Mouse (Mus musculus): ENCODE measurements around the gene Adh4. TPM values are rescaled to one million over a fixed set of nuclear protein-coding genes. Genes with fewer than 3 reads are reported as not detected.

Gene Adh4
- total and polyA plus RNA-seq, 3 experiments, result 0.25 TPM; not detected in 2

DNA sequence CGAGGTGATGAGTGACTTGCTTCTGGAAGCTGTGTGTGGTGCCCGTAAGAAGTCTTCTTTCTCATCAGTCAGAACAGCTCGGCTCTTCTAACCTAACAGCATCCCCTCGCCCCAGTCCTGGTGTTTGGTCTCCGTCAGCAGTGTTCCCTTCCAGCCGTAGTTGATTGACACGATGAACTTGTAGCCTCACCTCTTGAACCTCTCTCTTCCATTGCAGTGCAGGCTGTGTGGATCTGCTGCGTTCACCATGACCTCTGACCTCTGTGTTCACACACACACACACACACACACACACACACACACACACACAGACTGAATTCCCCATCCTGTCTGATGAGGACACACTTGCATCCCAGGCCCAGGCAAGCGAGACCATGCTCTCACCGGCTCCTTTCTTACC lies 36.9 kb downstream of the Adh4 start:
- peaks cover 81 to 97% of the 10 kb centered on the region in 2 experiments for H3K36me3 ChIP-seq (replicated peaks in 1 of 2; ENCODE audit: control insufficient read depth in 1 of 2, insufficient read depth in 1 of 2, low read length in 1 of 2)

DNA sequence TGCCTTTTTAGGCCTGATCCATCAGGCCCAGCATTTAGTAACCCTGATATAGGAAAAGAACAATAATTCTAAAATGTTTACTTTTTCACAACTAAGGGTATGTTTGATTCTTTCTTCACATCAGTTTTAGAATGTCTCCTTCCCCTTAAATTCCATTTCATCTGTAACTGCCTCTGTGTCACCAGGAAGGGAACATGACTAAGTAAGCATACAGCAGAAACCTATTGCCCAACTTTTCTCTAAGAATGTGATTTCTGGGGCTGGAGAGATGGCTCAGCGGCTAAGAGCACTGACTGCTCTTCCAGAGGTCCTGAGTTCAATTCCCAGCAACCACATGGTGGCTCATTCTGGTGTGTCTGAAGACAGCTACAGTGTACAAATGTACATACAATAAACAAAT lies 39.0 kb downstream of the Adh4 start:
- dilution Hi-C loops (cut with MboI; ENCODE audit: extremely low pct_ligation_motif_present, extremely low pct_unique_long_range_greater_than_20kb, low sequenced_read_pairs), result no loop called here
- H3K9ac ChIP-seq (ENCODE audit: insufficient read depth, low read depth), result no peak overlapping the region

More for the DNA sequence above, 36.9 kb downstream of the Adh4 start:
- TF ChIP-seq MAFK (IDR thresholded peaks at IDR 0.05; ENCODE audit: insufficient replicate concordance, low read length) (no peak), JUND (conservative IDR thresholded peaks at IDR 0.05; ENCODE audit: low read depth, low read length) (no peak), JUN (IDR thresholded peaks at IDR 0.05; ENCODE audit: insufficient read depth, low read depth, low read length) (no peak), USF1 (IDR thresholded peaks at IDR 0.05; ENCODE audit: low read depth, low read length) (no peak), CHD1 (IDR thresholded peaks at IDR 0.05; ENCODE audit: low read depth, low read length) (no peak), MAZ (IDR thresholded peaks at IDR 0.05; ENCODE audit: low read depth, low read length) (no peak), HCFC1 (IDR thresholded peaks at IDR 0.05; ENCODE audit: low read depth, low read length) (no peak)
- no peaks in the 10 kb centered on the region for H3K9me3 ChIP-seq (replicated peaks; ENCODE audit: low read length)
- H3K4me1 ChIP-seq (ENCODE audit: control insufficient read depth in 1 of 2, insufficient read depth in 2 of 2), result 0 out of 4 replicates have a peak, but pooled peaks cover 0 to 3% of the 10 kb centered on the region in 2 experiments
- H3K9ac ChIP-seq (ENCODE audit: insufficient read depth, low read depth), result no peak overlapping the region
- no peak for DNase-seq (ENCODE audit: extremely low read depth)
- in situ Hi-C loops (cut with MboI; ENCODE audit: low pct_ligation_motif_present, low pct_unique_long_range_greater_than_20kb, low sequenced_read_pairs), result no loop called here
- no peak overlapping the region for H3K4me2 ChIP-seq (ENCODE audit: insufficient read depth, low read depth, poor library complexity, severe bottlenecking)
- H3K27me3 ChIP-seq (replicated peaks), result no peaks in the 10 kb centered on the region
- no peak overlapping the region for H3K4me3 ChIP-seq (replicated peaks in 1 of 3; ENCODE audit: low read depth in 2 of 3, low read length in 2 of 3, poor library complexity in 1 of 3)
- H3K79me2 ChIP-seq (replicated peaks; ENCODE audit: control insufficient read depth, extremely low read depth, insufficient read depth, poor library complexity, severe bottlenecking), result no peaks in the 10 kb centered on the region
- no peak overlapping the region for H3K27ac ChIP-seq (ENCODE audit: insufficient read depth, low read depth)
- dilution Hi-C loops (cut with MboI; ENCODE audit: extremely low pct_ligation_motif_present, extremely low pct_unique_long_range_greater_than_20kb, low sequenced_read_pairs), result no loop called here

DNA sequence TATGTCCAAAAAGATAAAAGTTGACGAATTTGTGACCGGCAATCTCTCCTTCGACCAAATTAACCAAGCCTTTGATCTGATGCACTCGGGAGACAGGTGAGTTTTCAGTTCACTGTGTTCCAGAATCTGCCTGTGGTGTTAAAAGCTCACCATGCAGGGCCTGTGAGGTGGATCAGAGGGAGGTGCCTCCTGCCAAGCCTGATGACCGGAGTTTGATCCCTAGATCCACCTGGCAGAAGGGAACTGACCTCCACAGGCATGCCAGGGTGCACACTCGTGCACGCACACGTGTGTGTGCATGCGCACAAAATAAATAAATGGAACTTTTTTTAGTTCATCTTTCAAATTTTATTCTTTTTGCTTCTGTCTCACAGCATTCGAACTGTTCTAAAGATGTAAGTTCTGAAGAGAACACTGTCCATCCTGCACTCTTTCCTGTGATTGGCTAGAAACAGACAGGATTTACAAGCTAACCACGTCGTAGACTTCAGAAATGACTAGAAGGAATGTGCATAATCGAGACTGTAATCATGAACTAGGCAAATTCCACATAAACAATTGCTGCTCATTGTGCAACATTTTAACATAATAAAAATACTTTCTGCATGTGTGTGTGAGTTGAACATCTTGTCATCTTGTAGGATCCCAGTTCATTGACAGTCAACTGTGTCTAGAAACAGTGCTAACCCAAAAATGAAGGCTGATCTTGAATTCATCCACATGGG lies 39.6 kb downstream of the Adh4 start:
- no peak overlapping the region for H3K27ac ChIP-seq (ENCODE audit: insufficient read depth, low read depth)
- H3K9me3 ChIP-seq (replicated peaks; ENCODE audit: low read length), result no peaks in the 10 kb centered on the region
- dilution Hi-C loops (cut with MboI; ENCODE audit: extremely low pct_ligation_motif_present, extremely low pct_unique_long_range_greater_than_20kb, low sequenced_read_pairs), result no loop called here
- H3K9ac ChIP-seq (ENCODE audit: insufficient read depth, low read depth), result no peak overlapping the region
- H3K79me2 ChIP-seq (replicated peaks; ENCODE audit: control insufficient read depth, extremely low read depth, insufficient read depth, poor library complexity, severe bottlenecking), result no peaks in the 10 kb centered on the region
- in situ Hi-C loops (cut with MboI; ENCODE audit: low pct_ligation_motif_present, low pct_unique_long_range_greater_than_20kb, low sequenced_read_pairs), result no loop called here
- no peak for TF ChIP-seq ZMIZ1 (IDR thresholded peaks at IDR 0.05; ENCODE audit: low read depth, low read length)
- no peak for TF ChIP-seq RCOR1 (conservative IDR thresholded peaks at IDR 0.05; ENCODE audit: low read depth, low read length)
- no peak for TF ChIP-seq SMC3 (IDR thresholded peaks at IDR 0.05; ENCODE audit: low read depth, low read length)
- H3K4me1 ChIP-seq (ENCODE audit: control insufficient read depth in 1 of 2, insufficient read depth in 2 of 2), result no peaks in the 10 kb centered on the region
- peaks cover 80 to 98% of the 10 kb centered on the region in 2 experiments for H3K36me3 ChIP-seq (replicated peaks in 1 of 2; ENCODE audit: control insufficient read depth in 1 of 2, insufficient read depth in 1 of 2, low read length in 1 of 2)
- DNase-seq (ENCODE audit: extremely low read depth), result no peak
- no peaks in the 10 kb centered on the region for H3K27me3 ChIP-seq (replicated peaks)
- H3K4me2 ChIP-seq (ENCODE audit: insufficient read depth, low read depth, poor library complexity, severe bottlenecking), result no peak overlapping the region
- H3K4me3 ChIP-seq (replicated peaks in 1 of 3; ENCODE audit: low read depth in 2 of 3, low read length in 2 of 3, poor library complexity in 1 of 3), result no peak overlapping the region

More for the DNA sequence above, 39.0 kb downstream of the Adh4 start:
- TF ChIP-seq JUN (IDR thresholded peaks at IDR 0.05; ENCODE audit: insufficient read depth, low read depth, low read length) (no peak), KAT2A (IDR thresholded peaks at IDR 0.05; ENCODE audit: insufficient replicate concordance, low read length) (no peak), GABPA (IDR thresholded peaks at IDR 0.05; ENCODE audit: insufficient replicate concordance, low read depth, low read length) (no peak), UBTF (IDR thresholded peaks at IDR 0.05; ENCODE audit: low read depth, low read length) (no peak)
- Histone ChIP-seq H3K9me3 (replicated peaks; ENCODE audit: low read length) (no peaks in the 10 kb centered on the region), H3K36me3 (replicated peaks in 1 of 2; ENCODE audit: control insufficient read depth in 1 of 2, insufficient read depth in 1 of 2, low read length in 1 of 2) (peaks cover 80 to 98% of the 10 kb centered on the region in 2 experiments), H3K27ac (ENCODE audit: insufficient read depth, low read depth) (no peak overlapping the region), H3K4me2 (ENCODE audit: insufficient read depth, low read depth, poor library complexity, severe bottlenecking) (no peak overlapping the region), H3K79me2 (replicated peaks; ENCODE audit: control insufficient read depth, extremely low read depth, insufficient read depth, poor library complexity, severe bottlenecking) (no peaks in the 10 kb centered on the region), H3K4me1 (ENCODE audit: control insufficient read depth in 1 of 2, insufficient read depth in 2 of 2) (no peaks in the 10 kb centered on the region), H3K27me3 (replicated peaks) (no peaks in the 10 kb centered on the region), H3K4me3 (replicated peaks in 1 of 3; ENCODE audit: low read depth in 2 of 3, low read length in 2 of 3, poor library complexity in 1 of 3) (no peak overlapping the region)
- DNase-seq (ENCODE audit: extremely low read depth), result no peak
- in situ Hi-C loops (cut with MboI; ENCODE audit: low pct_ligation_motif_present, low pct_unique_long_range_greater_than_20kb, low sequenced_read_pairs), result no loop called here

Measured in CH12.LX (cell line).